Mouse (Mus musculus): ENCODE results near the gene Tnfsf13. TPM values are rescaled to one million over a fixed set of nuclear protein-coding genes. Genes with fewer than 3 reads are reported as not detected.
"Not testable (repeated sequence)": the region's sequence is repeated elsewhere in the genome, so short reads cannot be mapped to it uniquely, and the experiment has no call there.

The Tnfsf13 gene
- polyA plus RNA-seq (2012; rRNA removed) (4.4 and 5.2 TPM in 2 replicates), polyA plus RNA-seq (2014; fragmentation: Nextera tagmentation; extraction: Ambion mirVana) (0.77 and 0.98 TPM in 2 replicates)

- Histone ChIP-seq H3K4me2 (replicated peaks; ENCODE audit: low read depth, low read length, severe bottlenecking) (no peak within 1 kb of the TSS), H3K27me3 (ENCODE audit: control insufficient read depth, insufficient read depth, low read length) (no peaks in the 10 kb centered on the region), H3K36me3 (ENCODE audit: control insufficient read depth, insufficient read depth, low read length) (no peaks in the 10 kb centered on the region), H3K9ac (ENCODE audit: low read depth, low read length, severe bottlenecking) (peak within 1 kb of the TSS; percentile 8; the same call in 1 of the 2 replicates), H3K9me3 (ENCODE audit: control insufficient read depth, low read length) (no peaks in the 10 kb centered on the region), H3K4me3 (replicated peaks; ENCODE audit: low read length) (no peak within 1 kb of the TSS), H3K27ac (replicated peaks; ENCODE audit: low read depth, low read length) (peak within 1 kb of the TSS; percentile 52), H3K4me1 (ENCODE audit: control insufficient read depth, insufficient read depth, low read length) (peaks cover 31% of the 10 kb centered on the region)
- WGBS, result 71% methylated on average over 10 of the region's 10 CpGs
- TF ChIP-seq POLR2A (IDR thresholded peaks at IDR 0.05; ENCODE audit: borderline replicate concordance, extremely low read depth, insufficient read depth, insufficient read length), result no peak
- peak; percentile 48 for DNase-seq (ENCODE audit: low spot score)
- no peak for ATAC-seq (ENCODE audit: low FRiP score, low read depth)
These were observed at the start of gene Tnfsf13 for GRCm38 (mm10) chr11:69685526-69686148. TSS of gene Tnfsf13 (minus strand) at chr11:69685784.

- not testable (repeated sequence) for H3K9me3 ChIP-seq (ENCODE audit: control insufficient read depth, low read length); H3K4me2 ChIP-seq (replicated peaks; ENCODE audit: low read depth, low read length, severe bottlenecking); H3K9ac ChIP-seq (ENCODE audit: low read depth, low read length, severe bottlenecking); H3K27ac ChIP-seq (replicated peaks; ENCODE audit: low read depth, low read length); H3K27me3 ChIP-seq (ENCODE audit: control insufficient read depth, insufficient read depth, low read length); H3K4me1 ChIP-seq (ENCODE audit: control insufficient read depth, insufficient read depth, low read length); H3K4me3 ChIP-seq (replicated peaks; ENCODE audit: low read length); ATAC-seq (ENCODE audit: low FRiP score, low read depth); DNase-seq (ENCODE audit: low spot score)
- H3K36me3 ChIP-seq (ENCODE audit: control insufficient read depth, insufficient read depth, low read length), result peaks cover 39% of the 10 kb centered on the region
- 81% methylated on average over 2 of the region's 3 CpGs for WGBS
These were observed 45.8 kb upstream of the Tnfsf13 start for GRCm38 (mm10) chr11:69731408-69731807.

- Histone ChIP-seq H3K9ac (ENCODE audit: low read depth, low read length, severe bottlenecking) (no peak overlapping the region), H3K4me2 (replicated peaks; ENCODE audit: low read depth, low read length, severe bottlenecking) (no peak overlapping the region), H3K27me3 (ENCODE audit: control insufficient read depth, insufficient read depth, low read length) (no peaks in the 10 kb centered on the region), H3K4me1 (ENCODE audit: control insufficient read depth, insufficient read depth, low read length) (no peaks in the 10 kb centered on the region), H3K36me3 (ENCODE audit: control insufficient read depth, insufficient read depth, low read length) (peaks cover 15% of the 10 kb centered on the region), H3K9me3 (ENCODE audit: control insufficient read depth, low read length) (no peaks in the 10 kb centered on the region), H3K4me3 (replicated peaks; ENCODE audit: low read length) (no peak overlapping the region), H3K27ac (replicated peaks; ENCODE audit: low read depth, low read length) (no peak overlapping the region)
- no peak for DNase-seq (ENCODE audit: low spot score)
- no peak for TF ChIP-seq POLR2A (IDR thresholded peaks at IDR 0.05; ENCODE audit: borderline replicate concordance, extremely low read depth, insufficient read depth, insufficient read length)
- 23% methylated on average over 3 of the region's 3 CpGs for WGBS
- ATAC-seq (ENCODE audit: low FRiP score, low read depth), result no peak
These were observed 43.5 kb upstream of the Tnfsf13 start for GRCm38 (mm10) chr11:69729063-69729462.

GRCm38 (mm10) chr11:69725951-69726350 is 40.4 kb upstream of the Tnfsf13 start:
- no peaks in the 10 kb centered on the region for H3K36me3 ChIP-seq (ENCODE audit: control insufficient read depth, insufficient read depth, low read length)
- H3K4me2 ChIP-seq (replicated peaks; ENCODE audit: low read depth, low read length, severe bottlenecking), result no peak overlapping the region
- TF ChIP-seq POLR2A (IDR thresholded peaks at IDR 0.05; ENCODE audit: borderline replicate concordance, extremely low read depth, insufficient read depth, insufficient read length), result no peak
- no peaks in the 10 kb centered on the region for H3K4me1 ChIP-seq (ENCODE audit: control insufficient read depth, insufficient read depth, low read length)
- no peaks in the 10 kb centered on the region for H3K27me3 ChIP-seq (ENCODE audit: control insufficient read depth, insufficient read depth, low read length)
- H3K9ac ChIP-seq (ENCODE audit: low read depth, low read length, severe bottlenecking), result no peak overlapping the region
- no peaks in the 10 kb centered on the region for H3K9me3 ChIP-seq (ENCODE audit: control insufficient read depth, low read length)
- DNase-seq (ENCODE audit: low spot score) (no peak), ATAC-seq (ENCODE audit: low FRiP score, low read depth) (no peak)
- H3K27ac ChIP-seq (replicated peaks; ENCODE audit: low read depth, low read length), result no peak overlapping the region
- 30% methylated on average over 5 of the region's 5 CpGs for WGBS
- H3K4me3 ChIP-seq (replicated peaks; ENCODE audit: low read length), result no peak overlapping the region

- 55% methylated on average over 2 of the region's 2 CpGs for WGBS
- Histone ChIP-seq H3K4me2 (replicated peaks; ENCODE audit: low read depth, low read length, severe bottlenecking) (no peak overlapping the region), H3K9ac (ENCODE audit: low read depth, low read length, severe bottlenecking) (no peak overlapping the region), H3K27me3 (ENCODE audit: control insufficient read depth, insufficient read depth, low read length) (no peaks in the 10 kb centered on the region), H3K27ac (replicated peaks; ENCODE audit: low read depth, low read length) (no peak overlapping the region), H3K9me3 (ENCODE audit: control insufficient read depth, low read length) (no peaks in the 10 kb centered on the region), H3K36me3 (ENCODE audit: control insufficient read depth, insufficient read depth, low read length) (no peaks in the 10 kb centered on the region), H3K4me1 (ENCODE audit: control insufficient read depth, insufficient read depth, low read length) (no peaks in the 10 kb centered on the region), H3K4me3 (replicated peaks; ENCODE audit: low read length) (no peak overlapping the region)
- no peak for ATAC-seq (ENCODE audit: low FRiP score, low read depth)
- no peak for DNase-seq (ENCODE audit: low spot score)
- TF ChIP-seq POLR2A (IDR thresholded peaks at IDR 0.05; ENCODE audit: borderline replicate concordance, extremely low read depth, insufficient read depth, insufficient read length), result no peak
These were observed 37.5 kb upstream of the Tnfsf13 start for GRCm38 (mm10) chr11:69723074-69723473.

Data from limb, embryonic 14.5 days (tissue).